Mouse (Mus musculus) hindbrain, postnatal 0 days (tissue): Measurements from ENCODE around the gene Olfr427. TPM values are rescaled to one million over a fixed set of nuclear protein-coding genes. Genes with fewer than 3 reads are reported as not detected.

ENCODE experiments used
- ATAC-seq: fragments of 200-750 bp; cut with Nextera tagmentation; 2 replicates; pipeline ENCODE4 v1.8.0; 2017; ENCODE audit warnings: mild to moderate bottlenecking, moderate TSS enrichment, moderate library complexity
- DNase-seq: peaks from one replicate; pipeline ENCODE4 v3.0.0-alpha.2; 2015; ENCODE audit warnings: low spot score
- H3K27ac ChIP-seq: fragments of 300-500 bp; sonication (generic); 2 replicates; pipeline ENCODE4 v1.5.1; 2014; ENCODE audit warnings: mild to moderate bottlenecking
- H3K27me3 ChIP-seq: fragments of 300-500 bp; sonication (generic); 2 replicates; pipeline ENCODE4 v1.6.1; 2014; ENCODE audit warnings: low read length, mixed read lengths; ENCODE audit not compliant: insufficient read depth
- H3K36me3 ChIP-seq: fragments of 300-500 bp; sonication (generic); 2 replicates; pipeline ENCODE4 v1.6.1; 2014; ENCODE audit warnings: low read length, mixed read lengths; ENCODE audit not compliant: insufficient read depth
- H3K4me1 ChIP-seq: fragments of 300-500 bp; sonication (generic); 2 replicates; pipeline ENCODE4 v1.6.1; 2014; ENCODE audit warnings: antibody characterized with exemption, low read length, mixed read lengths; ENCODE audit not compliant: insufficient read depth
- H3K4me2 ChIP-seq: fragments of 300-500 bp; sonication (generic); 2 replicates; pipeline ENCODE4 v1.6.1; 2014; ENCODE audit warnings: low read depth, mild to moderate bottlenecking, low read length, moderate library complexity, mixed read lengths
- H3K4me3 ChIP-seq: fragments of 300-500 bp; sonication (generic); 2 replicates; pipeline ENCODE4 v1.5.1; 2014; ENCODE audit warnings: low read length
- H3K9ac ChIP-seq: fragments of 300-500 bp; sonication (generic); replicated peaks from 2 replicates; pipeline ENCODE4 v1.6.1; 2014; ENCODE audit warnings: mild to moderate bottlenecking, low read length, moderate library complexity, mixed read lengths
- H3K9me3 ChIP-seq: fragments of 300-500 bp; sonication (generic); 2 replicates; pipeline ENCODE4 v1.6.1; 2016; ENCODE audit warnings: low read length, mixed read lengths
- CTCF ChIP-seq: IDR thresholded peaks from 2 replicates; pipeline ENCODE4 v1.5.1; 2016; ENCODE audit warnings: antibody characterized with exemption, control low read depth, low read depth
- WGBS: fragments of 180-500 bp; shearing (Covaris S2); extraction: QIAGEN DNeasy Blood & Tissue Kit; methylation state at CpG from one replicate; pipeline ENCODE4 v1.1.7; 2014; 5-methylcytosine and 5-hydroxymethylcytosine counted together
- polyA plus RNA-seq: library from polyadenylated mRNA; unstranded; fragments of >200 nt; fragmentation: Nextera tagmentation; extraction: Ambion mirVana; gene quantifications from 2 replicates; pipeline ENCODE4 v1.2.1, GENCODE M21; 2015
- total RNA-seq: library from RNA; depleted of rRNA; stranded (reverse); fragments of >200 nt; gene quantifications from 2 replicates; pipeline ENCODE4 v1.2.3, GENCODE M21; 2014; rRNA removed

Gene Olfr427
- total and polyA plus RNA-seq, 2 experiments from 2014 or later: not detected

- WGBS: 78% methylated on average over 3 of the region's 3 CpGs
- Histone ChIP-seq H3K27ac (no peak overlapping the region), H3K4me1 (no peaks in the 10 kb centered on the region), H3K9ac (no peak overlapping the region), H3K27me3 (no peaks in the 10 kb centered on the region), H3K4me2 (no peak overlapping the region), H3K36me3 (no peaks in the 10 kb centered on the region), H3K4me3 (no peak overlapping the region), H3K9me3 (no peaks in the 10 kb centered on the region)
- TF ChIP-seq CTCF: no peak
- DNase-seq: no peak
- ATAC-seq: no peak
These were observed 35.3 kb downstream of the Olfr427 start for GRCm38 (mm10) chr1:174131999-174132398.

DNA sequence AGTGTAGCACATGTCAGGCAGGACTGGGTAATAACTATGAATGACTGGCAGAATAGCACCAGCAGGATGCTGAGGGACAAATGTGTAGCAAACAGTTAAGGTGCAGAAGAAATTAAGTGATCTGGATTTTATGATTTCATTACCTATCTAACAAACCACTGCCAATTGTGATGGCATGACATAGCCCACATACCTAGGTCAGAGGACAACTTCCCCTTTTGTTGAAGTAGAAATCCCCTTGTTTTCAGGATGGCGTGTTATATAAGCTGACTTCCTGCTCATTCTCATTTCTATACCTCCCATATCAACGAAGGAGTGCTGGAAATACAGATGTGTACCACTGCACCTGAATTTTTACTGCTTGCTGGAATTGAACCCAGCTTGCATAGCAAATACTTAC, 44.7 kb downstream of the Olfr427 start:
- 77% methylated on average over 2 of the region's 2 CpGs for WGBS
- Histone ChIP-seq H3K4me1 (no peaks in the 10 kb centered on the region), H3K27me3 (no peaks in the 10 kb centered on the region), H3K36me3 (no peaks in the 10 kb centered on the region), H3K4me2 (no peak overlapping the region), H3K27ac (no peak overlapping the region), H3K9me3 (no peaks in the 10 kb centered on the region), H3K9ac (no peak overlapping the region), H3K4me3 (no peak overlapping the region)
- DNase-seq (no peak), ATAC-seq (no peak)
- no peak for TF ChIP-seq CTCF

DNA sequence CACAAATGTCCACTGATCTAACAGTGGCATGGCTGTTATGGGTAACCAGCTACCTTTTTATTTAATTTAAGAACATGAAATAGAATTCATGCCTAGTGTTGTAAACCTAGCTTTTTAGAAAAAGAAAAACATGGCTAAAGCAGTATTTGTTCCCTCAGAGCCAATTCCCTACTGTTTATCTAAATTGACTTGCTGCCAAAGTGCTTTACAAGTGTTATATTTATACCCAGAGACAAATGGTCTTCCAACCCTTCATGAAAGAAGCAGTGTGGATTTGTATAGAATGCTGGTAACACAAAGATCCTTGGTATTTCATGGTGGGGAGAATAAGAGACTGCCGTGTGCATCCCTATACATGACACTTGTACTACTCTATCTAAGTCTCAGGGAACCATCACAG, 50.0 kb downstream of the Olfr427 start:
- Histone ChIP-seq H3K9me3 (no peaks in the 10 kb centered on the region), H3K27ac (no peak overlapping the region), H3K4me3 (no peak overlapping the region), H3K9ac (no peak overlapping the region), H3K4me2 (no peak overlapping the region), H3K27me3 (no peaks in the 10 kb centered on the region), H3K4me1 (no peaks in the 10 kb centered on the region), H3K36me3 (no peaks in the 10 kb centered on the region)
- no peak for DNase-seq
- no peak for TF ChIP-seq CTCF
- ATAC-seq: no peak
- 66% methylated on average over 1 of the region's 1 CpGs for WGBS

DNA sequence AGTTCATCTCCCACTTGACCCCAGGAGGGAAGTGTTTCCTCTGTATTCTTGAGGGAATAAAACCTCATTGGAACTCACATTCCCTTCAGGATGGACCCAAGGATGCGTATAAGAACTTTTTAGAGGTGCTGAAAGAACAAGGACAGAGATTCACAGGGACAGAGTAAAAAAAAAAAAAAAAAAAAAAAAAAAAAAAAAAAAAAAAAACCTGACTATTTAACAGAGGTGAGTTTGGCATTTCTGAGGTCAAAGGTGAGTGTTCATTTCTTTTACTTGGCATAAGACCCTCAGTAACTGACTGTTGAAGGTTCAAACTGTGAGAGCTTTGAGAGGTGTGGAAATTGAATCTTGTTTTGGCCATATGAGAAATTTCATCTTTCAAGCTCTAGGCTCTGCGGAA, 52.6 kb downstream of the Olfr427 start:
- Histone ChIP-seq H3K9ac (no peak overlapping the region), H3K27ac (no peak overlapping the region), H3K27me3 (no peaks in the 10 kb centered on the region), H3K36me3 (no peaks in the 10 kb centered on the region), H3K4me1 (no peaks in the 10 kb centered on the region), H3K9me3 (no peaks in the 10 kb centered on the region), H3K4me3 (no peak overlapping the region), H3K4me2 (no peak overlapping the region)
- 82% methylated on average over 2 of the region's 2 CpGs for WGBS
- ATAC-seq: no peak
- TF ChIP-seq CTCF: no peak
- DNase-seq: no peak

Other genes with a start within 250 kb of the Olfr427 start
- 0.14 TPM in 1 of 2 replicates, not detected in the other for gene Ifi211, start 183.8 kb upstream of the Olfr427 start, total RNA-seq
- gene Ifi211, start 183.8 kb upstream of the Olfr427 start, polyA plus RNA-seq: 0.40 and 0.63 TPM in 2 replicates
- gene Mndal, start 154.4 kb upstream of the Olfr427 start, total RNA-seq: 0.68 and 2.3 TPM in 2 replicates
- 2.8 and 3.7 TPM in 2 replicates for gene Mndal, start 154.4 kb upstream of the Olfr427 start, polyA plus RNA-seq
- gene Ifi203, start 154.2 kb upstream of the Olfr427 start, total RNA-seq: 1.4 and 1.6 TPM in 2 replicates
- gene Ifi203, start 154.2 kb upstream of the Olfr427 start, polyA plus RNA-seq: 2.3 and 2.6 TPM in 2 replicates
- gene Ifi202b, start 114.1 kb upstream of the Olfr427 start, total RNA-seq: not detected in 2 replicates
- gene Ifi202b, start 114.1 kb upstream of the Olfr427 start, polyA plus RNA-seq: 0.16 and 0.28 TPM in 2 replicates
- not detected in 2 replicates for gene Ifi205, start 65.1 kb upstream of the Olfr427 start, total RNA-seq
- gene Ifi205, start 65.1 kb upstream of the Olfr427 start, polyA plus RNA-seq: not detected in 2 replicates
- not detected in 2 replicates for gene Olfr433, start 56.2 kb upstream of the Olfr427 start, total RNA-seq
- not detected in 2 replicates for gene Olfr433, start 56.2 kb upstream of the Olfr427 start, polyA plus RNA-seq
- gene Olfr432, start 47.7 kb upstream of the Olfr427 start, total RNA-seq: not detected in 2 replicates
- not detected in 2 replicates for gene Olfr432, start 47.7 kb upstream of the Olfr427 start, polyA plus RNA-seq
- not detected in 2 replicates for gene Olfr430, start 30.3 kb upstream of the Olfr427 start, total RNA-seq
- gene Olfr430, start 30.3 kb upstream of the Olfr427 start, polyA plus RNA-seq: not detected in 2 replicates
- gene Olfr429, start 12.6 kb upstream of the Olfr427 start, total RNA-seq: not detected in 2 replicates
- gene Olfr429, start 12.6 kb upstream of the Olfr427 start, polyA plus RNA-seq: not detected in 2 replicates
- not detected in 2 replicates for gene Olfr231, start 24.3 kb downstream of the Olfr427 start, total RNA-seq
- not detected in 2 replicates for gene Olfr231, start 24.3 kb downstream of the Olfr427 start, polyA plus RNA-seq
- not detected in 2 replicates for gene Olfr424, start 34.6 kb downstream of the Olfr427 start, total RNA-seq
- not detected in 2 replicates for gene Olfr424, start 34.6 kb downstream of the Olfr427 start, polyA plus RNA-seq
- not detected in 2 replicates for gene Olfr420, start 58.7 kb downstream of the Olfr427 start, total RNA-seq
- gene Olfr420, start 58.7 kb downstream of the Olfr427 start, polyA plus RNA-seq: not detected in 2 replicates
- not detected in 2 replicates for gene Spta1, start 75.9 kb downstream of the Olfr427 start, total RNA-seq
- 0.04 TPM in 1 of 2 replicates, not detected in the other for gene Spta1, start 75.9 kb downstream of the Olfr427 start, polyA plus RNA-seq
- not detected in 2 replicates for gene Olfr419, start 155.2 kb downstream of the Olfr427 start, total RNA-seq
- gene Olfr419, start 155.2 kb downstream of the Olfr427 start, polyA plus RNA-seq: not detected in 2 replicates
- gene Mptx1, start 233.6 kb downstream of the Olfr427 start, total RNA-seq: not detected in 2 replicates
- not detected in 2 replicates for gene Mptx1, start 233.6 kb downstream of the Olfr427 start, polyA plus RNA-seq